Mouse (Mus musculus) spleen, adult 12 weeks (tissue): ENCODE results near the gene Rsph3a.
"Not testable (repeated sequence)": the region's sequence is repeated elsewhere in the genome, so short reads cannot be mapped to it uniquely, and the experiment has no call there.

Experiments used
- DNase-seq: peaks from one replicate; pipeline ENCODE4 v3.0.0; 2022; ENCODE audit warnings: low spot score

Rsph3a gene

DNA sequence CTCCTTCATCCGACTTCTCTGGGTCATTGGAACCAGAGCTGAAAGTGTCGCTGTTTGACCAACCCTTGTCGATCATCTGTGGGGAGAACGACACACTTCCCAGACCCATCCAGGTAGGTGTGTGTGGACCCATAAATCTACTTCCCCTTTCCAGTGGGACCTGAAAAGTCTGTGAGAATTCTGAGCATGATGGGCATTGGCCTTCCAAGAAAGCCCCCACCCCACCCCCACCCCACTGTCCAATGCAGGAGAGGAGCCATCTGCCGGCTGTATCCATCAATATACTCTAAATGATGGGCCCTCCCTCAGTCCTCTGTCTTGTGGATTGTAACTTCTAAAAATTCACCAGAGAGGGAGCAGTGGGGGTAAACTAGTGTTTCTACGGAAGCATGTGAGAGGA is 16.8 kb upstream of the Rsph3a start:
- no peak for DNase-seq

DNA sequence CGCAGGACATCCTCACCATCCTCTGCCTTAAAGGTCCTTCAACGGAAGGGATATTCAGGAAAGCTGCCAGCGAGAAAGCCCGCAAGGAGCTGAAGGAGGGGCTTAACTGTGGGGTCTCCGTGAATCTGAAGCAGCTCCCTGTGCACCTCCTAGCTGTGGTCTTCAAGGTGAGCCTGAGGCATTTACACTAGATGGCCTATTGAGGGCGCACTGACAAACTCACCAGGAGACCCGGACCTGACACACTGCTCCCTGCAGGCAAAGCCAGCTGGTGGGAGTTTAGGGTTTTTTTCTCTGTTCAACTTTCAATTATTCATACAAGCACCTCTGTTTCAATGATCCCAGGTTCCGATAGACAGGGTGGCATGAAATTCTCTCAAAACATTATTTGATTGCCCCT is 16.1 kb upstream of the Rsph3a start:
- no peak for DNase-seq

DNA sequence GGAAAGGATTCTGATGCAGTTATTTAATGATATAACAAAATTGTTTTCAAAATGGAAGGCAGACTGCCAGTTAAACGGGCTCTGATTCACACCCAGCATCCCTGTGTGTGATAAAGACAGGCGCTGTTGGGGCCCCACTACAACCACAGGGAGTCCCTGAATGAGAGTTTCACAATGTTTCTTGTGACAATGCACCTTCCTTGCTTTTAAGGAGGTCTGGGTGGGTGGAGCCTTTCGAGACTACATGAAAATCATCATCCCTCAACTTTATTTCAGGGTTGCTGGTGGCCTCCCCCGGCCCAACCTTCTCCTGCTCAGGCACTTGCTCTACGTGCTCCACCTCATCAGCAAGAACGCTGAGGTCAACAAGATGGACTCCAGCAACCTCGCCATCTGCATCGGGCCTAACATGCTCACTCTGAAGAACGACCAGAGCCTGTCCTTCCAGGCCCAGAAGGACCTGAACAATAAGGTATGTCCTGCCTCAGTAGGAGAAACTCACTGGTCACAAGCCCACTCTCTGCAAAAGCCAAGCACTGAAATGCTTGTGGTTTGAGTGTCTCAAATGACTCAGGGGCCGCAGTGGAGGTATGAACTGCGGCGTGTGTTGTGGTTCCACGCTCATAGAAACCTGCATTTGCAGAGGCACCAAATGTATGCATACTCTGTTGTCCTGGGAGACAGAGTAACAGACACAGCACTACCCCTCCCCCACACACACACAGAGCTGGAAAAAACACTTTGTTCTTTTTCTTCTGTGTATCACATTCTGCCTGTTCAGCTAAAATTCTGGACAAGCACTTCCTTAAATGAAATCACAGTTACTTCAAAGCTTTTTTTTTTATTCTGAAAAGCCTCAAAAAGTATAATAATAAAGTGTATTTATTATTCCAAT is 14.1 kb upstream of the Rsph3a start:
- DNase-seq = no peak

DNA sequence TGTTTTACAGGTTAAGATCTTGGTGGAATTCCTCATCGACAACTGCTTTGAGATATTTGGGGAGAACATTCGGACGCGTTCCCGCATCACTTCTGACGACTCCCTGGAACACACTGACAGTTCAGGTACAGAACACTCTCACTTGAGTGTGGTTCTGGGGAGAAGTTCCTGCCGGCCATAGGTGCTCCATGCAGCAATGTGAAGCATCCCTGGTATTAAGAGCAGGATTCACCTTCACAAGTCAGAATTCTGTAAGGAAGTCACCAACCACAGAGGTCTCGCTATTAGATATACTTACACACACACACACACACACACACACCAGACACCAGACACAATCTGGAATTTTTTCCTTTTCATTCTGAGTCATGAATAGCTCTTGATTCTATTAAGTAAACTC is 13.3 kb upstream of the Rsph3a start:
- not testable (repeated sequence) for DNase-seq

DNA sequence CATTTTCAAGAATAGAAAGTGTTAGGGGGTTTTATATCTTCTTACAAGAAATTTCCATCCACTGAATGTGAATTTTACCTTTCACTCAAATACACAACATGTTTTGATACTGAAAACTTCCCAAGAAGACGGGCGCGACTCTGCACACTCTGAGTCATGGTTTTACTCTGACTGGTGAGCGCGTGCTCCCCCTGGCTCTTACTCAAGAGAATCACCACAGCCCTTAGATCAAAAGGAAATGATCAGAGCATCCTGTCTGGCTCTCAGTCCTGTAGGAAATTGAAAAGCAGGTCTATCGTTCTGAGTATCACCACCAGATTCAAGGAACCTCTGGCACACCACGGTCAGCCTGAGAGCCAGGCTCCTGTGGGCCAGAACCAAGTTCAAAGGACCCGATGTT is 5.8 kb upstream of the Rsph3a start:
- no peak for DNase-seq

DNA sequence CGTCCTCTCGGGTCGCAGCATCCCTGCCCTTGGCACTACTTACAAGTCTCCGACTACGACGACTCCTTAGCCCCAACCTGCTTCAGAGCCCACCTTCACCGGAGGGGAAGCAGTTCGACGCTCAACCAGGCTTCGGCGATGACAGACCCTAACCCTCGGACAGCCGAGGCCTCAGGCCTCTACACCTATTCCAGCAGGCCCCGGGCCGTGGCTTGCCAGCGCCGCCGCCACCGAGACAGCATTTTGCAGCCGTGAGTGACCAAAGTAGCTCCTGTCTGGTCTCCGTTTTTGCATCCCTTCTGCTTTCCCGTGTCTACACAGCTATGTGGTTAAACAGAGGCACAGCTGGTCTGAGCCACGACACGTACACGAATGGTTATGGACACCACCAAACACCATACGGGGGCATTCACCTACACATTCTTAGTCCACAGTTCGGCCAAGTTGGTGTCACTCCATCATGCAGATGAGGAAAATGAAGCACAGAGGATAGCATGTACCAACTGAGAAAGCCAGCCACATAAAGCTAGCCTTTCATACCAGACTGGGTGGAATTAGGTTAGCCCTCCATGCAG is 726 bp downstream of the Rsph3a start:
- not testable (repeated sequence) for DNase-seq

DNA sequence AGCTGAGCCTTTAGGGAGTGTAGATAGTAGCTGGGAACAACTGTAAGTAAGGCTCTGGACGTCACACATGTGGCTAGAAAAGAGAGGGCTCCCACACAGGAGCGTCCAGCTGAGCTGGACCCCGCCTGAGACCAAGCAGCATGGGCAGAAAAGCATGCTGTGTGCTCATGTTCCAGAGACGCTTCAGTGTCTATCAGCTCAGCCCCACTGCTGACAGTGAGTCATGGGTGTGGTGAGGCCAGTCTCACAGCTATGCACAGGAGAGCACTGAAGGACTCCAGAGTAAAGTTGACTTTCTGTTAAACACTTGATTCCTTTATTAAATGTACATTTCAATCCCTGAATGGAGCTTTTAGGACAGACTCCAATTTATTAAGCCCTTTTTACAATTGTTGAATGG is 5.9 kb downstream of the Rsph3a start:
- DNase-seq = not testable (repeated sequence)

DNA sequence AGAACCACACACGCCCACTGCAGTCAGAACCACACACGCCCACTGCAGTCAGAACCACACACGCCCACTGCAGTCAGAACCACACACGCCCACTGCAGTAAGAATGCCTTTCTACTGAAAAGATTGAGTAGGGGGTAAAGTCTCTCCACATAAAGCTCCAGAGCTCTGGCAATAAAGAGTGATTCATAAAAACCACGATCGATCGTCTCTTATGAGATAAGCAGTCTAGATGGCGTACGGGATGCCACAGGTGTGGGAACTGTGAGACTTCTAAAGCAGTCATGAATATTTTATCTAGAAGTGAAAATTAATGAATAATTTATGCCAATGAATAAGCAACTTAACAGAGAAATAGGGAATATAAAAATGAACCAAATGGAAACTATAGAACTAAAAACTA is 11.8 kb downstream of the Rsph3a start:
- not testable (repeated sequence) for DNase-seq

DNA sequence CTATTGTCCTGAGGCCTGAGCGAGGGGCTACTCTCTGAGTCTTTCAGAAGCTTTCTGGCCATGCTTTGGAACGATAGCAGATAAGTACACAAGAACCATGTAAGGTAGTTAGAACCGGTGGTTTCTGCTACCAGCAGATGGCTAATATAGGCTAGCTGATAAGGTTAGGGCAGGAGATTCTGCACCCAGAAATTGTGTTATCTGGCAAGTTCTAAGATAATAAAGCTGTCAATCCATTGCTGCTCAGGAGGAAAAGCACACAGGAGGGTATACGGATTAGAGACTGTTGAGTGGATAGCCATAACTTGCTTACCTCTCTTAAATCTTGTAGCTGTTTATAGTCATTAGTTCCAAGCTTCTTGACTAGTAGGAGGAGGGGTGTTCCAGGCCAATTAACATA is 17.9 kb downstream of the Rsph3a start:
- not testable (repeated sequence) for DNase-seq

DNA sequence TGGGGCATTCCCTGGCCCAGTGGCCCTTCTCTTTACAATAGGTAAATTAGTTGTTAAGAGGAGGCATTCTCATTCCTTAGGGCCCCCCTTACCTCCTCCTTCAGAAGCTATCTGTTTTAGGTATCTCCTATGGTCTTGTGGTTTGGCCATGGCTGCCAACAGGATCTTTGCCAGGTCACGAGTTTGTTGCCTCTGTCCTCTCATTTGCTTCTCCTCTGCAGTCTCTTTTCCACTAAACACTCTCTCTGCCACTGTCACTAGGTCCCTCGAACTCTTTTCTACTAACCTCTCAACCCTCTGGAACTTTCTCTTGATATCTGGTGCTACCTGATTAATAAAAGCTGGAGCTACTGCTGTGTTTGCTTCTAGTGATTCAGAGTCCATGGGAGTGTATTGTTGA is 19.0 kb downstream of the Rsph3a start:
- DNase-seq = not testable (repeated sequence)

DNA sequence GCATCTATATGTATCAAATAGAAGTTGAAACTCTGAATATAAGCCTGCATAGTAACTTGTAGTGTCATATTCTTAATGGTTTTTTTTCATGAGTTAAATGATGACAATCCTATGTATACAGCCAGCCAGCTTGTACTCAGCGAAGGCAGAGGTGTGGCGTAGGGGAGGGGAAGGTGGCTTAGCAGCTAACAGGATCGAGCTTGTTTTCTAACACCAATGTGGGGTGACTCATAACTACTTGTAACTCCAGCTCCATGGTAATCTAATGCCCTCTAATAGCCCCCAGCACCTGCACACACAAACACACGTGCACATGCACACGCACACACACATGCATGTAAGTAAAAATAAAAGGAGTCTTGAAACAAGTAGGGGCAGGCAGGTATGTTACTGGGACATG is 23.1 kb downstream of the Rsph3a start:
- not testable (repeated sequence) for DNase-seq

DNA sequence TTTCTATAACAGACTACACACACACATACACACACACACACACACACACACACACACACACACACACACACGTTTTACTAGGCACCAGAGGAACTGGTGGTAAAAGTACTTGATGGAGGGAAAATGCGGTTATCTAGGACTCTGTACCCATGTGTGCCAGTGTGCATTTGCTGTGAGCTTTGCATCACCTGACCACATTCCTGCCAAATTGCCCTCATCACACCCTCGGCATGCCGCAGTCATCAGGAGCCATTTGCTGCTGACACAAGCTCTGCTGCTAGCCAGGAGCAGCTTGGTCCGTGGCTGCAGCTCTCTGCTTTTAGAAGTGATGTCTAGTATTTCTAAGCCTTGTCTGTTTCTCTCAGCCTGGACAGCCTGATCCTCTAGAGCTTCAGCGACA is 24.4 kb downstream of the Rsph3a start:
- DNase-seq = not testable (repeated sequence)

DNA sequence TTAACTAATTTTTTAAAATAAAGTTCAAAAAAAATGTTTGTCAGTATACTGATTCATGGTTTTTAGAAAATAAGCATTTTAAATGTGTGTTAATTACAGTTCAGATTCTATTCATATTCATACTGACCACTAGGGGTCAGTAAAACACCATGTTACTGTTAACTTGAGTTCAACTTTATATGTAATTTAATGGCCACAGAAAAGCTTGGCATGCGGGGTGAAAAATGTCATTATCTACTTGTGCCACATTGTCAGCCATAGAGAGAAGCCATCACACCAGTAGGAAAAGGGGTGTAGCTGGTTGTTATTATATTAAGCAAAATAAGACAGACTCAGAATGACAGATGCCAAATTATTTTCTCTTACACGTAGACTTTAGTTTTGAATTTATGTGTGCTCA is 38.1 kb downstream of the Rsph3a start:
- DNase-seq = not testable (repeated sequence)

DNA sequence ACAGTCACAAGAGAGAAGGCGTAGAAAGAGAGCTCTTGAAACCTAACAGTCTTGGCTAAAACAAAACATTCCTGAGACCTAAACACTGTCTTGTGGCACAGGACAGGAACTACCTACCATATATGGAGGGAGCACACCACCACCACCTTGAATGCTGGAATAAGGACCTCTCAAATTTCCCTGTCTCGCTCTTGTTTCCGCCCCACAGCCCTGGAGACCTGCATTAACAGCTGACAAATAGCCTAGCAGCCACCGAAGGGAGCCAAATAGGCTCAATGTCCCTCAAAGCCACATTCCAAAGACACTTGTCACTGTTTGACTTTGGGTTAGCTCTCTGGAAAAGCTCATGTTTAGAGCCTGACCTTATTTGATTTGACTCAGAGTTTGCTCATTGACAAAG is 40.2 kb downstream of the Rsph3a start:
- DNase-seq = not testable (repeated sequence)

DNA sequence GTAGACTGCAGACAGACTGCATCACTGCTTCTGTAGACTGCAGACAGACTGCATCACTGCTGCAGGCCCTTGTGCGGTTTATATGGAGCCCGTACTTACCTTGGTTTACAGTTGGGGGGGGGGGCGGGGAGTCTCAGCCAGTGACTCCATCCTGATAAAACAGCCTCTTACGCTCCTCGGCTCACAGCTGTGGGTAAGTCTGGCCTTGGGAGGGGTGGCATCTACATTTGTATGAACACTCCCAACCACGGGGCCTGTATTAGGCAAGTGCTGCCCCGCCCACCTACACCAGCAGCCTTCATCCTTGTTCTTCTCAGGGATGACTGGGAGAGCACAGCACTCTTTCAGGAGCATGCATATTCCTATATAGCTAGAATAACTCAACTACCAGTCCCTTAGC is 41.6 kb downstream of the Rsph3a start:
- DNase-seq = not testable (repeated sequence)

DNA sequence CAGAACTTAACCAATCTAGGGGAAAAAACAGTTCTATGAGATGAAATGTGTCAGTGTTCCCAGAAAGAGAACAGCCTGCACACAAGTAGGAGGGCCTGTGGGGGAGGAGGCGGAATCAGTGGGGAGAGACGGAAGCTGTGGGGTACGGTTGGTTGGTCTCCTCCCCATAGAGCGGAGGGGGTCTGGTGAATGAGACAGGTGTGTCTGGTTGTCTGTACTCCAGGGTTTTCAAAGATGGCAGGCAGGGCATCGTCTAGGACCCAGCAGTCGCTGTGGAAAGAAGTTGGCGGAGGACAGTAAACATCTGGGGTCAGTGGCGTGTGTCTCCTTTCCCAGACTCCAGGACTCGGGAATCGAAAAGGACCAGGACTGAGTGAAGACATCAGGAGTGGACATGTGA is 57.8 kb downstream of the Rsph3a start:
- DNase-seq = not testable (repeated sequence)

DNA sequence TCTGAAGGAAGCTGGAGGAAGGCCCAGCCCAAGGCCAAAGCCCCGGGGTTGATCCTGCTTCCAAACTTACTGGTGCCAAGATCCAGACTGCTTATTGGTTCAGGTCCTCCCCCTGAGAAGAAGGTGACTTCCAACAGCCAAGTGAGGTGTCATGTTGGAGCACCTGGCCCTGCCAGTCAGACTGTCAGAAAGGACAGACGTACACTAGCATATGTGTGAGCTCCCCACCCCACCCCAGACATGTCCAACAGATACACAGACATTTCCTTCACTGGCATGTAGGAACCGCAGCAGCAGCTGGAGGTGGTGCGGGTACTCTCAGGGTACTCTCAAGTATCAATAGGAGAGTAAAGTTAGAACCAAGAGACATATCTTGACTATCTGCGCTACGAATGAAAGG is 61.4 kb downstream of the Rsph3a start:
- DNase-seq = not testable (repeated sequence)

DNA sequence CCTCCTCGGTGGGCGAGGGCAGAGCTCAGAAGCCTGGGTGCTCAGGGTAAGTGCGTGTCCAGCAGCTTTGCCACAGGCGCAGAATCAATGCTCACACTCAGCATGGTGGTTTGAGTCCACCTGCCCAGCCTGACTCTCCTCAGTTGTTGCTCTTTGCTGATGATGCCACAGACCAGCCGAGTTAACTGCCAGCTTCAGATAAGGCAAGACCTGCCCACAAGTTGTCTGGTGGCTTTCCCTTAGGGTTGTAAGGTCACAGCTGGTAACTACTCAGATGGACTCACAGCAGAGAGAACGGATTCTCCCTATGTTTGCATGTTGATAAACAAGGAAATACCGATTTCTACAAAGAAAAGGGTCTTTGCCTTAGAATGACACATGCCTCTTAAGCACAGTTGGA is 64.2 kb downstream of the Rsph3a start:
- DNase-seq = not testable (repeated sequence)

DNA sequence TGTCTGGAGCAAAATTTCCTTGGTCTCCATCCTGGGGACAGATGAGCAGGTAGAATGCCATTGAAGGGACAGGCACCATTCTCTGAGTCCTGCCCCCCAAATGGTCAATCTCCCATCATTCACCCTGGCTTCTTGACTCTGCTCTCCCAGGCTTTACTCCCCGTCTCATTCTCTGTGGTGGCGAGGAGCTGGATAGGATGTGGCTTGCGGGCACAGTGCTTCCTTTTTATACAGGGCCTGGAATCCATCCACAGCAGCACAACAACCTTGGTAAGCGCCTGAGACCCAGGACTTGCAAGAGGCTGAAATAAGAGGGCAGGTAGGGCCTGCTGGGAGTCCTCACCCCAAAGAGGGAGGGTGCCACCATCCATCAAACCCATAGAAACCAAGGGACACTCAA is 68.6 kb downstream of the Rsph3a start:
- not testable (repeated sequence) for DNase-seq

DNA sequence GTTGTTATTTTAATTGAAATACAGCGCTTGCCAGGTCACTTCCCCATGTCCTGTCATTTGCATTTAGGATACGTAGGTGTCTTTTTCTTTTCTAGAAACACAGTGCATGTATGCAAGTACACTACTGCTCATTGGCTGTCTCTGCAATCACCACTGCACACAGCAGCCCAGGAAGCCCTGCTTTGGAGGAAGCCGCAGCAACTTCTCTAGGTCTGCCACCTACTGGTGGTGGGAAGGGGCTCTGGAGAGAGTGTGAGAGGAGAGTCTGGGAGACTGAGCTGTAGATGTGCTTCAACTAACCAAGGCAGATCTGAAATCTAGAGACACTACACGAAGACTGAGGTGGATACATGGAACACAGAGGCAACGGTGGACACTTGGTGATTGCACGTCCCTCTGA is 77.3 kb downstream of the Rsph3a start:
- not testable (repeated sequence) for DNase-seq

DNA sequence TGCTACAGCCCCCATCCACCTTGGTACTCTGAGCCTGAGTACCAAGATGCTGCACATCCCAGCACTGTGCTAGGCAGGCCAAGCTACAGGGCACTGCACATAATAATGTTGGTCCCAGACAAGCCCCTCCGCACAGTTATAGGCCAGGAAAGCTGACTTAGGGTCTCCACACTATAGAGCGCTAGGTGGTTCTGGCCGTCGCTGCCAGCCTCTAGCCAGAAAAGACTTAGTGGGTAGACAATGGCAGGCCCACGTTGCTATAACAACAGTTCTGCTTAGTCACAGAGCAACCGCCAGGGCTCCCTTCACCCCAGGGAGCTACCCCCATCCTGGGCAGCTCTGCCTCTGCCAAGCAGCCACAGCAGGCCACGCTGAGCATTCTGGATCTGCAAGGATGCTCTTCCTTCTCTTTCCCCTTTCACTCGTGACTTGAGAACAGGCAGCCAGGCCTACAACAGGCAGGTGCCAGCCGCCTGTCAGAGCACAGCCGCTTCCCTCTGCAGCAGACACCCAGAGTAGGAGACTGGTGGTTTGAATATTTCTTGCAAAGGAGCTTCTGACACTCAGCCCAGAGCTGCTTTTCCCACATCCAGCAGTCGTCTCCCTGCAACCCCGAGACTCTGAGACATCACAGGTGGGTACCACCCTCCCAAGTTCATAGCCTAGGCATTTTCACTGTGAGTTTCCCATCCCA is 82.2 kb downstream of the Rsph3a start:
- not testable (repeated sequence) for DNase-seq
